Mouse (Mus musculus) kidney, embryonic 16.5 days (tissue): ENCODE measurements around the gene Cdca4. TPM values are rescaled to one million over a fixed set of nuclear protein-coding genes. Genes with fewer than 3 reads are reported as not detected.
A peak's percentile ranks its signal among the peaks of the same experiment; 100 is the strongest.

ENCODE experiments used
- ATAC-seq: fragments of 200-750 bp; cut with Nextera tagmentation; 2 replicates; pipeline ENCODE4 v1.8.0; 2017; ENCODE audit warnings: moderate TSS enrichment; ENCODE audit not compliant: low FRiP score, low TSS enrichment
- H3K27ac ChIP-seq: fragments of 300-500 bp; sonication (generic); 2 replicates; pipeline ENCODE4 v1.5.1; 2014; ENCODE audit warnings: low read length
- H3K27me3 ChIP-seq: fragments of 300-500 bp; sonication (generic); 2 replicates; pipeline ENCODE4 v1.6.1; 2014; ENCODE audit warnings: low read length, control low read depth, mixed read lengths; ENCODE audit not compliant: insufficient read depth
- H3K36me3 ChIP-seq: fragments of 300-500 bp; sonication (generic); 2 replicates; pipeline ENCODE4 v1.6.1; 2014; ENCODE audit warnings: low read length, control low read depth, mixed read lengths; ENCODE audit not compliant: insufficient read depth
- H3K4me1 ChIP-seq: fragments of 300-500 bp; sonication (generic); 2 replicates; pipeline ENCODE4 v1.6.1; 2014; ENCODE audit warnings: low read length, control low read depth, mixed read lengths; ENCODE audit not compliant: insufficient read depth
- H3K4me2 ChIP-seq: fragments of 300-500 bp; sonication (generic); replicated peaks from 2 replicates; pipeline ENCODE4 v1.6.1; 2014; ENCODE audit warnings: low read depth, low read length
- H3K4me3 ChIP-seq: fragments of 300-500 bp; sonication (generic); 2 replicates; pipeline ENCODE4 v1.5.1; 2014; ENCODE audit warnings: mild to moderate bottlenecking, low read length
- H3K9ac ChIP-seq: fragments of 300-500 bp; sonication (generic); replicated peaks from 2 replicates; pipeline ENCODE4 v1.6.1; 2014; ENCODE audit warnings: low read length
- H3K9me3 ChIP-seq: fragments of 300-500 bp; sonication (generic); 2 replicates; pipeline ENCODE4 v1.6.1; 2016; ENCODE audit warnings: low read length, control low read depth
- WGBS: fragments of 180-500 bp; shearing (Covaris S2); extraction: QIAGEN DNeasy Blood & Tissue Kit; methylation state at CpG from one replicate; pipeline ENCODE4 v1.1.7; 2014; 5-methylcytosine and 5-hydroxymethylcytosine counted together
- polyA plus RNA-seq: library from polyadenylated mRNA; unstranded; fragments of >200 nt; fragmentation: Nextera tagmentation; extraction: Ambion mirVana; gene quantifications from 2 replicates; pipeline ENCODE4 v1.2.1, GENCODE M21; 2015

The Cdca4 gene
- polyA plus RNA-seq, 1 experiment from 2014 or later, result 113 TPM

DNA sequence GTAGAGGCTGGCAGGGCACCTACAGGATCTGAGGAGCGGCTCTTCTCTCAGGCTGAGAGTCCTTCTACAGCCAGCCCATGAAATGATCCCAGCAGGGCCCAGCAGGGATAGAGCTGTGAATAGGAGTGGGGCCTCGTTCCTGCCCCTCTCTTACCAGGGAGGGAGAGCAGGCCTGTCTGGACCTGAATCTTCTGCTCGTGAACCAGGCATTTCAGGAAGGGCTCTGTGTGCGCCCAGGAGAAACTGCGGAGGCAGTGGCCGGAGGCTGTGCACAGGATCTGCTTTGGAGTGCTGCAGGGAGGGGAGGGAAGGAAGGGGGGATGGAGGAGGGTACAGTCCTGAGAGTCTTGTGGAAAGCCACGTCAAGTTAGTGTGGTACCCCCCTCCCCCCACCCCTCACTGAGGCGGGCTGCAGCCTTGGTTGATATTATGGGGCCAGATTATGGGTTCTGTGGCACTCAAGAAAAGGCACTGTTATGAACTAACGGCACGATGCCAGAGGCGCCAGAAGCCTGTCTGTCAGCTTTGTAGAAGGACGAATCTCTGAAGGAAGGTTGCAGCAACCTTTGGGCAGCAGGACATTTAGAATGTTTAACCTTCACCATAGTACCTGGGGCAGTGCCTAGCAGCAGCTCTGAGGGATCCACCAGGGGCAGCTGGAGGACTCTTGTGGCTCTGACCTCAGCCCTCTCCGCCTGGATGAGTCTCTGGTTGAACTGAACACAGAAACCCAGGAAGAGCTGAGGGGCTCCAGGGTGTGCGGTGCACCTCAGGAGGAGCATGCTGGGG lies 14.3 kb downstream of the Cdca4 start:
- H3K4me3 ChIP-seq, result no peak overlapping the region
- H3K9ac ChIP-seq, result no peak overlapping the region
- no peak overlapping the region for H3K27ac ChIP-seq
- no peak overlapping the region for H3K4me2 ChIP-seq
- H3K36me3 ChIP-seq, result peaks cover 31% of the 10 kb centered on the region
- H3K4me1 ChIP-seq, result peaks cover 5% of the 10 kb centered on the region; the same call in 1 of the 2 replicates
- no peak for ATAC-seq
- H3K27me3 ChIP-seq, result no peaks in the 10 kb centered on the region
- 74% methylated on average over 14 of the region's 14 CpGs for WGBS
- no peaks in the 10 kb centered on the region for H3K9me3 ChIP-seq

DNA sequence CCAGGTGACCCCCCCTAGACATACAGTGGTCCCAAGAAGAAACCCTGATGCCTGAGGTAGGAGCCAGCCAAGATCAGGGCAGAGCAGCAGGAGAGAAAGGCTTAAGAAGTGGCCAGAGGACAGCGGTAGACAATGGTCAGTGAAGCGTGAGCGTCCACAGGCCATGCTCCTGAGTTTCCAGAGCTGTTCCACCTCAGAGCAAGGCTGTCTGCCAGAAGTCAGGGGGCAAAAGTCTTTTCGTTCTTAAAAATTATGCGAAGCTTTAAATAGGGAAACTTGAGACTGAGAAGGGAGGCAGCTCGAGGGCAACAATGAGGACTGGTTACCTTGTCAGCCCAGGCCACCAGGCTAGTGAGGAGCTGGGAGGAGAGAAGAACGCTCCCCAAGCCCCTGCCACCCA lies 15.9 kb downstream of the Cdca4 start:
- peaks cover 16% of the 10 kb centered on the region for H3K36me3 ChIP-seq
- no peaks in the 10 kb centered on the region for H3K9me3 ChIP-seq
- H3K4me2 ChIP-seq, result no peak overlapping the region
- no peak overlapping the region for H3K9ac ChIP-seq
- H3K27ac ChIP-seq, result peak overlapping the region; percentile 52; the same call in 1 of the 2 replicates
- no peak for ATAC-seq
- no peak overlapping the region for H3K4me3 ChIP-seq
- H3K4me1 ChIP-seq, result peaks cover 14% of the 10 kb centered on the region
- H3K27me3 ChIP-seq, result no peaks in the 10 kb centered on the region
- WGBS, result 61% methylated on average over 7 of the region's 7 CpGs

DNA sequence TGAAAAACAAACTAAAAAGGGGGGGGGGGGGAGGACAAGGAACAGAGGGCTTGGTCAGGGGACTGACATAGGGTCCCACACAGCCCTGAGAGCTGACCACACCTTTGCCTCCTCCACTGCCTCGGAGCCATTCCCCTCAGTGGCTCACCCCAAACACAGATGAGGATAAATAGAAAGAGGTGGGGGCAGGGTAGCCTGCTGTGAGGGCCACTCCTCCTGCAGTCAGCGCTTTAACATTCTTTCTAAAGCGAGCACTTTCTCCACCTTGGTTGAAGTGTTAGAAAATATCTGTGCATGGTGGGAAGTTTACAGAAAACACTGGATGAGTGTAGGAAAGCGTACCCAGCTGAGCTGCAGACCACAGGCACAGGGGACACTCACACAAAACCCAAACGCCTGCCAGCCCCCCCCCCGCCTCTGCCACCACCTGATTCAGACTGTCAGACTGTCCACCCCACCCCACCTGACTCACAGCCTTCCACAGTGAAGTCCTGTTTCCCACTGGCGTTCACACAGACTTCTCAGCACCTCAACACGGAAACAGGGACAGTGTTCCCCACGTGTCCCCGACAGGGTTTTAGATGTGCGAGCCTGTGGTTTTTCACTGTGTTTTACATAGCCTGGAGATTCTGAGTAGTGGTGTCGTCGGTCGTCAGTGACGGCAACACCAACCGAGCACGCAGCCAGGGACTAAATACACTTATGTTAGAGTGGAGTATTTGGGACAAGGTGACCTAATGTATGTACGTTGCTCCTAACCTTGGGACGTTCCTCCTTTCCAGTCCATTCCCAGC lies 18.9 kb downstream of the Cdca4 start:
- 65% methylated on average over 19 of the region's 19 CpGs for WGBS
- Histone ChIP-seq H3K36me3 (peaks cover 3% of the 10 kb centered on the region; the same call in 1 of the 2 replicates), H3K9ac (peak overlapping the region; percentile 69), H3K27ac (no peak overlapping the region), H3K4me3 (0 out of 2 replicates have a peak overlapping the region, but pooled peaks have one; percentile 71), H3K4me1 (peaks cover 18% of the 10 kb centered on the region), H3K9me3 (no peaks in the 10 kb centered on the region), H3K27me3 (no peaks in the 10 kb centered on the region), H3K4me2 (peak overlapping the region; percentile 93)
- no peak for ATAC-seq

DNA sequence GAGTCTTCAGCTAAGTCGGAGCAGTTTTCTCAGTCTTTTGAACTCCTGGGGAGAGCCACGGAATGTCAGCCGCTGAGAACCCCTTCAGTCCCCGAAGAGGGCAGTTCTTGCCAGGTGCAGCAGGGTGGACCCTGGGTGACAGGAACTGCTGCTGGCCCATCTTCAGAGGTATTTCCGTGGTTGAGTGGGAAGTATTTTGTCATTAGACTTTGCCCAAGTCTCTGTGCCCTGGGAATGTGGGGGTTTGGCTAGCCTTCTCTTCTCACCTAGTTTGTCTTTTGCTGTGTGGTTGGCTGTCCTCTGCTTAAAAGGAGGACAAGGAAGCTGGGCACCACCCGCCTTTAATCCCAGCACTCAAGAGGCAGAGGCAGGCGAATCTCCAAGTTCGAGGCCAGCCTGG lies 19.6 kb downstream of the Cdca4 start:
- Histone ChIP-seq H3K4me2 (peak overlapping the region; percentile 93), H3K27ac (peak overlapping the region; percentile 31; the same call in 1 of the 2 replicates), H3K4me3 (peak overlapping the region; percentile 71), H3K36me3 (0 out of 2 replicates have a peak, but pooled peaks cover 3% of the 10 kb centered on the region), H3K27me3 (no peaks in the 10 kb centered on the region), H3K9me3 (no peaks in the 10 kb centered on the region), H3K4me1 (peaks cover 18% of the 10 kb centered on the region), H3K9ac (peak overlapping the region; percentile 69)
- ATAC-seq, result no peak
- WGBS, result 20% methylated on average over 8 of the region's 8 CpGs

DNA sequence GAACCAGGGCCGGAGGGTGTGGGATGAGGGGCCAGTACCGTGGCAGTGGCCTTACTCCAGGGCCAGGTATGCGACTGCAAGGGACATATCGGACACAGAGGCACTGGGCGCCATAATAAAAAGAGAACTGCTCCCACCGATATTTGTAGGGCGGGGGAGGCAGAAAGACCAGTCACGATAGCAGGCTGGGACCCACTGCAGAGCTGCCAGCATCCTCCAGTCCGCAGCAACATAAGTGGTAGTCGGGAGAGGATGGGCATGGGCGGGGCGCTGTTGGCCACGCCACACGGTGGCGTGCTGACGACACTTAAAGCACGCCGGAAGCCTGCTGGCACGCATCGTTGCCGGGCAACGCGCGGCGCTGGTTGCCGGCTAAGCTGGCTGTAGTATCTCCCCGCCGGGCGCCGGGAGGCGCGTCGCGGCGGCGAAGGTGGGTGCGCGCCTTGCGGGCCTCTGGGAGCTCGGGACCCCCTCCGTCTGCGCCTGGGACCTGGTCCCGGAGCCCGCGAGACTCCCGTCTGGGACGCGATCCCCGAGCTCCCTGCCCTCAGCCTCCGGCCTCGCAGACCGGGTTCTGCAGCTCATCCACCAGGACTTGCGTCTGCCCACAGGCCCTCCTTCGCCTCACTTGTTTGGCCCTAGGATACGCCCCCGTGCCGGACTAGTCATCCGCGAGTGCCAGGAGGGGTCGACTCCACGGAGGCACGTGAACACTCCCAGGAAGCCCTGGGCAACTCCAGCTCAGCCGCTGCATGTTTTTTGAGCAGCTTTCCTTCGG lies 20.4 kb downstream of the Cdca4 start, which contains the start of gene Clba1:
Gene Clba1, plus strand, starts transcription at position 351 of the 778 bp plus-strand sequence.
- H3K4me3 ChIP-seq, result peak within 1 kb of the TSS; percentile 71
- WGBS, result under 1% methylated on average over 64 of the region's 64 CpGs
- H3K9me3 ChIP-seq, result no peaks in the 10 kb centered on the region
- H3K27me3 ChIP-seq, result no peaks in the 10 kb centered on the region
- peaks cover 18% of the 10 kb centered on the region for H3K4me1 ChIP-seq
- peak within 1 kb of the TSS; percentile 69 for H3K9ac ChIP-seq
- H3K27ac ChIP-seq, result peak within 1 kb of the TSS; percentile 31; the same call in 1 of the 2 replicates
- peak within 1 kb of the TSS; percentile 93 for H3K4me2 ChIP-seq
- H3K36me3 ChIP-seq, result no peaks in the 10 kb centered on the region
- ATAC-seq, result peak; percentile 91

DNA sequence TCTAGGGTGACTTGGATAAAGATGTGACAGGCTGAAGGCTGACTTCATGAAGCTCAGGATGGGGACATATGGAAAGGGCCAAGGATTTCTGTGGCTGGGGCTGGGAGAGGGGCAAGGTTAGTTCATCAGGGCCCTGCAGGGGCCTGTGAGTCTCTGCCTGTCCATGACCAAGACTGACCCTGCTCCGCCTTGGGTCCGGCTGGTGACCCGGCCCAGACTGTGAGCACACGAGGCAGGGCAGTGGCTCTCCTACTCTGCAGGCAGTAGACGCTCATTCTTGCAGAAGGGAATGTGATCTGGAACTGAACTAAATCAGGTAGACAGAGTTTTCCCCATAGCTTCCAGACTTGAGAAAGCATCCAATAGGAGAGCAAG lies 21.0 kb downstream of the Cdca4 start:
- Histone ChIP-seq H3K9ac (peak overlapping the region; percentile 60), H3K27me3 (no peaks in the 10 kb centered on the region)

DNA sequence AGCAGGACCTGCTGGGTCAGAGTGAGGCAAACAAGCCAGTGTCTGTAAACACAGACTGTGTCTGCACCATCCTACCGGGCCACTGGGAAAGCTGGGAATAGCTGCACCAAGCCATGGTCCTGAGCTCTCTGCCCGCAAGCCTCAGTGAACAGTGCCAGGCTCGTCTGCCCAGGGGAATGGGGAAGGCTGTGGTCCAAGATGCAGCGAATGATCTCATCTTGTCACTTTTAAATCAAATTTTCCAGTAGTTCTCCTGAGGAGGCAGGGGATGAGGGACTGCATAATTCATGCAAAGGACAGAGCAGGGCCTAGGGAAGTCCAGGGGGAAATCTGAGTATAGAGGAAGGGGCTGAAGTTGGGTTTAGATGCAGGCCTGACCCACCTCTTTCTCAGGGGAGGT lies 21.4 kb downstream of the Cdca4 start:
- Histone ChIP-seq H3K9me3 (no peaks in the 10 kb centered on the region), H3K36me3 (no peaks in the 10 kb centered on the region), H3K4me3 (no peak overlapping the region), H3K9ac (no peak overlapping the region), H3K27ac (no peak overlapping the region), H3K27me3 (no peaks in the 10 kb centered on the region), H3K4me1 (peaks cover 18% of the 10 kb centered on the region), H3K4me2 (no peak overlapping the region)
- no peak for ATAC-seq
- 85% methylated on average over 4 of the region's 4 CpGs for WGBS

More for the DNA sequence above, 21.0 kb downstream of the Cdca4 start:
- 56% methylated on average over 5 of the region's 5 CpGs for WGBS
- Histone ChIP-seq H3K36me3 (no peaks in the 10 kb centered on the region), H3K27ac (no peak overlapping the region), H3K4me2 (peak overlapping the region; percentile 93), H3K9me3 (no peaks in the 10 kb centered on the region), H3K4me3 (peak overlapping the region; percentile 71), H3K4me1 (peaks cover 18% of the 10 kb centered on the region)
- ATAC-seq, result peak; percentile 6; the same call in 1 of the 2 replicates

DNA sequence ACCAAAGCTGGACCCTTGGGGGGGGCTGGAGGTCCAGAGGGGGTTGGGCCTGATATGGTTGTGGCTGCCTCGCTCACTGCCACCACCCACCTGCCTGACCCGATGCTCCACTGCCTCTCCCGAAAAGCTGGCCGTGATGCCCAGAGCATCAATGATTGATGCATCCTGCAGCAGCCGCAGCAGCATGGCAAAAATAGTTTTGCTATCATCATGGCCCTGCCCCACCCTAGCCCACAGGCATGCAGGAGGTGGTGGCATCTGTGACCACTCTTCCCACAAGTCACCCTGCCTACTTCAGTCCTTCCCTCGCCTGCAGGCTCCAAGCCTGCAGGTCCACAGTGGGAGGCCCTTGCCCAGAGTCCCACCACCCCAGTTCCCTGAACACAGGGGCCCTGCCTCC lies 23.2 kb downstream of the Cdca4 start:
- Histone ChIP-seq H3K4me3 (no peak overlapping the region), H3K36me3 (no peaks in the 10 kb centered on the region), H3K27ac (no peak overlapping the region), H3K9me3 (no peaks in the 10 kb centered on the region), H3K4me2 (no peak overlapping the region), H3K27me3 (peaks cover 8% of the 10 kb centered on the region; the same call in 1 of the 2 replicates), H3K4me1 (peaks cover 29% of the 10 kb centered on the region), H3K9ac (no peak overlapping the region)
- no peak for ATAC-seq
- 71% methylated on average over 6 of the region's 6 CpGs for WGBS

DNA sequence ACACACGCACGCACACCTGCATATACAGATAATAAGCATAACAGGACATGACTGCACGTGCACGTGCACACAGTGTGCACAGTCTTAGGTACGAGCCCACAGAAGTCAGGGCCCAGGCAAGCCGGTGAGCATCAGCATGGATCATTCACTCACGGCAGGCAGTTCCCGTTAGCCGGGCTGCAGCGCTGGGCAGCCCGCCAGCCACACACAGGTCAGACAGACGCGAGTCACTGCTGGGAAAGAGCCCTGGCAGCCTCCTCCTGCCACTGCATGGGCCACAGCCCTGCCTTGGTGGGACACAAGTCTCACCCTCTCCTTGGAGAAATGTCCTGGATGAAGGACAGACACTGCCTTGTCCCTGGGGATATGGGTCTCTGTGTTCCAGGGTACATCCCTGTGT lies 25.2 kb downstream of the Cdca4 start:
- ATAC-seq, result no peak
- Histone ChIP-seq H3K36me3 (no peaks in the 10 kb centered on the region), H3K9ac (no peak overlapping the region), H3K27me3 (peaks cover 8% of the 10 kb centered on the region; the same call in 1 of the 2 replicates), H3K4me3 (no peak overlapping the region), H3K4me2 (no peak overlapping the region), H3K9me3 (no peaks in the 10 kb centered on the region), H3K4me1 (peaks cover 16% of the 10 kb centered on the region), H3K27ac (no peak overlapping the region)
- WGBS, result 46% methylated on average over 13 of the region's 13 CpGs
